ENCODE assay signal across 7 mouse cellular contexts in genomic region chr16:35363150-35364062, GRCm38 (mm10). TPM values are rescaled to one million over a fixed set of nuclear protein-coding genes. Genes with fewer than 3 reads are reported as not detected.
DNase-seq lines count a peak whose midpoint lies in the region; ATAC-seq lines count a peak whose summit lies in the region.

Sec22a (minus strand) TSS chr16:35363918.

- peak within 1 kb of the TSS; percentile 64 for H3K4me2 ChIP-seq in intestine, embryonic 16.5 days (ENCODE audit: low read depth, low read length)
- peak within 1 kb of the TSS; percentile 96 for H3K4me2 ChIP-seq in midbrain, embryonic 11.5 days

- peak within 1 kb of the TSS; percentile 92 for H3K9ac ChIP-seq in intestine, embryonic 16.5 days (ENCODE audit: low read depth, low read length)
- H3K9ac ChIP-seq in midbrain, embryonic 11.5 days (ENCODE audit: low read length): peak within 1 kb of the TSS; percentile 94

- H3K27ac ChIP-seq in intestine, embryonic 16.5 days (ENCODE audit: low read length): peak within 1 kb of the TSS; percentile 77
- H3K27ac ChIP-seq in midbrain, embryonic 11.5 days (ENCODE audit: low read depth, low read length): peak within 1 kb of the TSS; percentile 72

- H3K36me3 ChIP-seq in intestine, embryonic 16.5 days (ENCODE audit: control insufficient read depth, insufficient read depth, low read length): no peaks in the 10 kb centered on the region
- no peaks in the 10 kb centered on the region for H3K36me3 ChIP-seq in midbrain, embryonic 11.5 days (ENCODE audit: control insufficient read depth, insufficient read depth, low read length)

- ATAC-seq in intestine, embryonic 16.5 days: peak; percentile 100
- peak; percentile 99 for ATAC-seq in midbrain, embryonic 11.5 days (ENCODE audit: low FRiP score)

- H3K4me1 ChIP-seq in intestine, embryonic 16.5 days (ENCODE audit: control insufficient read depth, insufficient read depth, low read length): 0 out of 2 replicates have a peak, but pooled peaks cover 3% of the 10 kb centered on the region
- H3K4me1 ChIP-seq in midbrain, embryonic 11.5 days (ENCODE audit: control insufficient read depth, insufficient read depth, low read length): peaks cover 4% of the 10 kb centered on the region

- WGBS in intestine, embryonic 16.5 days: under 1% methylated on average over 67 of the region's 67 CpGs
- WGBS in midbrain, embryonic 11.5 days: under 1% methylated on average over 67 of the region's 67 CpGs

- intact Hi-C loops in left cerebral cortex, postnatal 36 days (cut with DNase I): no loop called here

- peak within 1 kb of the TSS; percentile 75 for H3K4me3 ChIP-seq in intestine, embryonic 16.5 days (ENCODE audit: low read length)
- peak within 1 kb of the TSS; percentile 88 for H3K4me3 ChIP-seq in midbrain, embryonic 11.5 days (ENCODE audit: low read depth, low read length)

- H3K27me3 ChIP-seq in intestine, embryonic 16.5 days (replicated peaks; ENCODE audit: control insufficient read depth, insufficient read depth, low read length): no peaks in the 10 kb centered on the region
- H3K27me3 ChIP-seq in midbrain, embryonic 11.5 days (ENCODE audit: control insufficient read depth, insufficient read depth, low read length): no peaks in the 10 kb centered on the region

- peak; percentile 89 for DNase-seq in adrenal gland, adult 8-10 months
- DNase-seq in embryo, embryonic 9.5 days (ENCODE audit: extremely low spot score): peak; percentile 95
- DNase-seq in gastrocnemius, postnatal 4 days (ENCODE audit: low spot score in 2 of 2): peak; percentile 89 to 93
- peak; percentile 93 to 96 for DNase-seq in left cerebral cortex, postnatal 36 days (ENCODE audit: low spot score in 2 of 2)
- DNase-seq in midbrain, embryonic 11.5 days (ENCODE audit: low spot score, missing footprints): peak; percentile 99
- DNase-seq in skeletal muscle tissue, adult 2 months (ENCODE audit: low read depth, low spot score): peak; percentile 86

- no peaks in the 10 kb centered on the region for H3K9me3 ChIP-seq in intestine, embryonic 16.5 days (ENCODE audit: control insufficient read depth, low read length)
- H3K9me3 ChIP-seq in midbrain, embryonic 11.5 days (ENCODE audit: control insufficient read depth, low read length): no peaks in the 10 kb centered on the region

RNA-seq across cellular contexts. Expression of gene Sec22a, which starts in this region (rescaled TPM):
- total RNA-seq in adrenal gland, adult 8-10 months (2022): 10 to 100 TPM; 30.5 to 38.8 (median 32.9) TPM
- total RNA-seq in gastrocnemius, postnatal 4 days (2021): 10 to 100 TPM; 10.9 to 13.6 TPM
- 51.0 and 52.2 TPM in 2 replicates for polyA plus RNA-seq in intestine, embryonic 16.5 days (2015; fragmentation: Nextera tagmentation; extraction: Ambion mirVana)
- total RNA-seq in left cerebral cortex, postnatal 36 days (2021): 10 to 100 TPM; 14.2 to 18.6 TPM
- 40.5 and 43.0 TPM in 2 replicates for polyA plus RNA-seq in midbrain, embryonic 11.5 days (2014; fragmentation: Nextera tagmentation; extraction: Ambion mirVana)

Comparison
In these comparisons a context has a peak if more than half of its experiments do, and no peak if none do; other contexts are left out.
1. Peak in every context shown above with its lines: DNase-seq, ATAC-seq, H3K4me3 ChIP-seq and H3K27ac ChIP-seq.